Mouse (Mus musculus) embryonic fibroblast, embryonic 13.5 days (primary cell): ENCODE results near the gene Akap6. TPM values are rescaled to one million over a fixed set of nuclear protein-coding genes. Genes with fewer than 3 reads are reported as not detected.

Experiments
- H3K27ac ChIP-seq: 2 replicates; pipeline ENCODE4 v1.5.1; 2012; ENCODE audit warnings: low read length, control low read depth, inconsistent platforms; ENCODE audit not compliant: insufficient read depth
- H3K4me1 ChIP-seq: 2 replicates; pipeline ENCODE4 v1.6.1; 2011; ENCODE audit warnings: low read length; ENCODE audit not compliant: control insufficient read depth, insufficient read depth
- H3K4me3 ChIP-seq: 2 replicates; pipeline ENCODE4 v1.5.1; 2011; ENCODE audit warnings: mild to moderate bottlenecking, control low read depth, low read length; ENCODE audit not compliant: insufficient read depth
- CTCF ChIP-seq: IDR thresholded peaks from 2 replicates; pipeline ENCODE4 v1.5.1; 2011; ENCODE audit warnings: mild to moderate bottlenecking, control low read depth, low read length, moderate library complexity, borderline replicate concordance; ENCODE audit not compliant: insufficient read depth
- POLR2A ChIP-seq: IDR thresholded peaks from 2 replicates; pipeline ENCODE4 v1.6.1; 2011; ENCODE audit warnings: low read depth, mild to moderate bottlenecking, control low read depth, low read length, moderate library complexity
- polyA plus RNA-seq: library from polyadenylated mRNA; stranded (reverse); fragments of >200 nt; gene quantifications from 2 replicates; pipeline ENCODE4 v1.2.4, GENCODE M21; 2011; ENCODE audit warnings: low read depth; ENCODE audit not compliant: missing spikeins, insufficient read length

The Akap6 gene
- polyA plus RNA-seq, 1 experiment = 1.3 TPM

- TF ChIP-seq CTCF (no peak), POLR2A (no peak)
- Histone ChIP-seq H3K4me3 (no peak overlapping the region), H3K4me1 (peaks cover 13% of the 10 kb centered on the region), H3K27ac (no peak overlapping the region)
These were observed 196.7 kb downstream of the Akap6 start for GRCm38 (mm10) chr12:52895672-52896460.

- Histone ChIP-seq H3K4me3 (no peak overlapping the region), H3K4me1 (peaks cover 10% of the 10 kb centered on the region; the same call in 1 of the 2 replicates), H3K27ac (no peak overlapping the region)
- TF ChIP-seq CTCF (no peak), POLR2A (no peak)
These were observed 197.6 kb downstream of the Akap6 start for GRCm38 (mm10) chr12:52896785-52897184.

GRCm38 (mm10) chr12:52898130-52898529 lies 198.9 kb downstream of the Akap6 start:
- Histone ChIP-seq H3K4me3 (no peak overlapping the region), H3K27ac (no peak overlapping the region), H3K4me1 (peaks cover 6% of the 10 kb centered on the region; the same call in 1 of the 2 replicates)
- TF ChIP-seq CTCF (no peak), POLR2A (no peak)

- H3K27ac ChIP-seq = no peak overlapping the region
- no peak overlapping the region for H3K4me3 ChIP-seq
- H3K4me1 ChIP-seq = no peaks in the 10 kb centered on the region
- TF ChIP-seq POLR2A = no peak
- no peak for TF ChIP-seq CTCF
These were observed 204.9 kb downstream of the Akap6 start for GRCm38 (mm10) chr12:52904046-52904445.

GRCm38 (mm10) chr12:52908448-52909066 lies 209.4 kb downstream of the Akap6 start:
- TF ChIP-seq CTCF = no peak
- TF ChIP-seq POLR2A = no peak
- no peak overlapping the region for H3K27ac ChIP-seq
- H3K4me1 ChIP-seq = no peaks in the 10 kb centered on the region
- H3K4me3 ChIP-seq = no peak overlapping the region

- Histone ChIP-seq H3K27ac (no peak overlapping the region), H3K4me3 (no peak overlapping the region), H3K4me1 (no peaks in the 10 kb centered on the region)
- TF ChIP-seq POLR2A (no peak), CTCF (no peak)
These were observed 211.2 kb downstream of the Akap6 start for GRCm38 (mm10) chr12:52910345-52910744.

- H3K4me3 ChIP-seq = no peak overlapping the region
These were observed 211.6 kb downstream of the Akap6 start for GRCm38 (mm10) chr12:52910819-52911218.

GRCm38 (mm10) chr12:52918939-52919338 lies 219.8 kb downstream of the Akap6 start:
- H3K27ac ChIP-seq = no peak overlapping the region
- peak; percentile 69; the same call in 1 of the 2 replicates for TF ChIP-seq CTCF
- no peak for TF ChIP-seq POLR2A
- no peak overlapping the region for H3K4me3 ChIP-seq
- no peaks in the 10 kb centered on the region for H3K4me1 ChIP-seq

More at GRCm38 (mm10) chr12:52910819-52911218, 211.6 kb downstream of the Akap6 start:
- no peaks in the 10 kb centered on the region for H3K4me1 ChIP-seq
- H3K27ac ChIP-seq = no peak overlapping the region
- TF ChIP-seq CTCF = peak; percentile 92
- TF ChIP-seq POLR2A = no peak

- TF ChIP-seq POLR2A (no peak), CTCF (no peak)
- Histone ChIP-seq H3K4me1 (peaks cover 3% of the 10 kb centered on the region; the same call in 1 of the 2 replicates), H3K27ac (no peak overlapping the region), H3K4me3 (no peak overlapping the region)
These were observed 223.3 kb downstream of the Akap6 start for GRCm38 (mm10) chr12:52922510-52922909.

- H3K4me3 ChIP-seq = no peak overlapping the region
- peaks cover 3% of the 10 kb centered on the region; the same call in 1 of the 2 replicates for H3K4me1 ChIP-seq
- TF ChIP-seq CTCF (no peak), POLR2A (no peak)
- peak overlapping the region; percentile 49; the same call in 1 of the 2 replicates for H3K27ac ChIP-seq
These were observed 226.3 kb downstream of the Akap6 start for GRCm38 (mm10) chr12:52925448-52925847.
